Mouse (Mus musculus) spleen, adult 2 months (tissue): Measurements from ENCODE around the gene Itgae. TPM values are rescaled to one million over a fixed set of nuclear protein-coding genes. Genes with fewer than 3 reads are reported as not detected.

Experiments
- DNase-seq, 2 experiments: peaks; one replicate each; pipeline versions ENCODE4 v3.0.0 to v3.0.0-alpha.2; 2012 to 2021; ENCODE audit warnings: low spot score in 2 of 2, low read depth in 1 of 2
- H3K27ac ChIP-seq: fragments of 200-500 bp; 2 replicates; pipeline ENCODE4 v1.5.1; 2012; ENCODE audit warnings: low read length, inconsistent platforms; ENCODE audit not compliant: insufficient read depth
- H3K27me3 ChIP-seq: fragments of 200-500 bp; 2 replicates; pipeline ENCODE4 v1.6.1; 2012; ENCODE audit warnings: mild to moderate bottlenecking, moderate library complexity, low read length, inconsistent platforms; ENCODE audit not compliant: control insufficient read depth, insufficient read depth
- H3K36me3 ChIP-seq: fragments of 200-500 bp; 2 replicates; pipeline ENCODE4 v1.6.1; 2012; ENCODE audit warnings: mild to moderate bottlenecking, low read length, inconsistent platforms; ENCODE audit not compliant: control insufficient read depth, insufficient read depth
- H3K4me1 ChIP-seq: fragments of 200-500 bp; 2 replicates; pipeline ENCODE4 v1.6.1; 2011; ENCODE audit warnings: inconsistent platforms; ENCODE audit not compliant: control insufficient read depth, insufficient read depth, insufficient read length
- H3K4me3 ChIP-seq: fragments of 200-500 bp; 2 replicates; pipeline ENCODE4 v1.5.1; 2011; ENCODE audit warnings: mild to moderate bottlenecking, inconsistent platforms; ENCODE audit not compliant: insufficient read depth, insufficient read length; ENCODE audit errors: extremely low read depth
- CTCF ChIP-seq: fragments of 200-500 bp; IDR thresholded peaks from 2 replicates; pipeline ENCODE4 v1.5.1; 2011; ENCODE audit warnings: mild to moderate bottlenecking, inconsistent platforms; ENCODE audit not compliant: insufficient read depth, insufficient read length, insufficient replicate concordance; ENCODE audit errors: extremely low read depth
- POLR2A ChIP-seq: fragments of 200-500 bp; IDR thresholded peaks from 2 replicates; pipeline ENCODE4 v1.6.1; 2011; ENCODE audit warnings: low read depth, low read length, inconsistent platforms
- WGBS: fragments of 180-500 bp; shearing (Covaris S2); methylation state at CpG from one replicate; pipeline ENCODE4 v1.1.7; 2018; 5-methylcytosine and 5-hydroxymethylcytosine counted together
- polyA plus RNA-seq: library from polyadenylated mRNA; depleted of rRNA; stranded (reverse); fragments of >200 nt; gene quantifications from 2 replicates; pipeline ENCODE4 v1.2.3, GENCODE M21; 2012

Gene Itgae
- polyA plus RNA-seq, 1 experiment, result 5.1 TPM

DNA sequence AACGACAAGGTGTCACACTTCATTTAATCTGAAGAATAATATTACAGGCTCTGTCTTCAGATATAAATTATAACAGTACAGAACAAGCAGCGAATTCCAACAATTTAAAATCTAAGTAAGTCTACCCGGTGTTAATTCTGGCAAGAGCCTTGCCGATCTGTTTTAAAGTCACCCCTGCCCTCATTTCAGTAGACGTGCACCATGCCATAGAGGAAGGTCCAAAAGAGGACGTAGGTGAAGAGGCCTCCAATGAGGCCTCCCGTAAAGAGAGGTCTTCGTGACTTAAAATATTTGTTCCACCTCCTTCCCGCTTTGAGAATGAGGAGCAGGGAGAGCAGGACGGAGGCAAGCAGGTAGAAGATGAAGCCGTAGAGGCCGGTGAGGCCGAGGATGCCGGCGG lies 85.8 kb downstream of the Itgae start:
- no peak for TF ChIP-seq CTCF
- no peak for TF ChIP-seq POLR2A
- no peaks in the 10 kb centered on the region for H3K36me3 ChIP-seq
- peak overlapping the region; percentile 73 for H3K27ac ChIP-seq
- no peaks in the 10 kb centered on the region for H3K27me3 ChIP-seq
- 1% methylated on average over 15 of the region's 15 CpGs for WGBS
- no peak for DNase-seq
- H3K4me1 ChIP-seq, result peaks cover 5% of the 10 kb centered on the region
- H3K4me3 ChIP-seq, result peak overlapping the region; percentile 75

DNA sequence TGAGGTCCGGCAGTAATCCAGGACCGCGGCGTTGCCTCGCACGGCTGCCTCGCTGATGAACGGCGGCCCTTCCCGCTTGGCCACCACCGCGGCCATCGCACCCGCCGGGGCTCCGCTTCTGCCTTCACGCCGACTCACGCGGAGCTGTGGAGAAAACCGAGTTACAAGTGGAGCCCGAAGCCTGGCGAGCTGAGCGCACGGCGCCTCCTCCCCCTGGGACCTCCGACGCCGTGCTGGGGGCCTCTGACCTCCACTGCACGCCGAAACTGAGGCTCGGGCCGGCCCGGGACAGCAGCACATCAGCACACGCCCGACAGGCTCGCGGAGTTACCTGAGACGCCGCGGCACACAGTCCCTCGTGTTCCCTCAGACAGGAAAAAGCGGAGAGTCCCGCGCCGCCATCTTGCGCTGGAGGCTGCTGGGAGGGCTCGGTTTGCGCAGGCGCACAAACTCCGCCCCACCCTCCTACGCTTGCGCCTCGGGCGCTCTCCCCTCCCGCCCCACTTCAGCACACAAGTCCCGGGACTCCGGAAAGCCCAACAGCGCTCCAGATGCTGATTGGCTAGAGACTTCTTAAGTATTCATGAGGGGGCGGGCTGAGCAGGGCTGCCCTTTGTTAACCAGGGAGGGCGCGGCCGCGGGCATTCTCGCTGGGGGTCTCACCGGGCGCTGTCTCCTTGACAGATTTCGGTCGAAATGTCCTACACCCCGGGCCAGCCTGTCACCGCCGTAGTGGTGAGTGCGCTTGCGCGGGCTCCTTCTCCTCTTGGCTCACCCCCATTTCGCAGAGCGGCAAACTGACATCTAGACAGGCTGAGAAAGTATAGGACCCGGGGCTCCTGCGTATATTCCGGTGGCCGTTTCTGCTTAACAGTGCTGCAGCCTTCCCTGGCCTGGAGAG lies 86.5 kb downstream of the Itgae start, which contains the start of the genes Emc6 and Tax1bp3:
TSS of gene Emc6 (minus strand) at position 430 of the 901 bp plus-strand sequence.
TSS of gene Tax1bp3 (plus strand) at position 476 of the 901 bp plus-strand sequence.
- TF ChIP-seq CTCF, result no peak
- TF ChIP-seq POLR2A, result peak; percentile 61
- DNase-seq, result peak; percentile 95 to 96
- Histone ChIP-seq H3K27me3 (no peaks in the 10 kb centered on the region), H3K4me1 (peaks cover 5% of the 10 kb centered on the region), H3K4me3 (peak within 1 kb of the TSS; percentile 75), H3K27ac (peak within 1 kb of the TSS; percentile 73), H3K36me3 (no peaks in the 10 kb centered on the region)
- under 1% methylated on average over 81 of the region's 81 CpGs for WGBS

DNA sequence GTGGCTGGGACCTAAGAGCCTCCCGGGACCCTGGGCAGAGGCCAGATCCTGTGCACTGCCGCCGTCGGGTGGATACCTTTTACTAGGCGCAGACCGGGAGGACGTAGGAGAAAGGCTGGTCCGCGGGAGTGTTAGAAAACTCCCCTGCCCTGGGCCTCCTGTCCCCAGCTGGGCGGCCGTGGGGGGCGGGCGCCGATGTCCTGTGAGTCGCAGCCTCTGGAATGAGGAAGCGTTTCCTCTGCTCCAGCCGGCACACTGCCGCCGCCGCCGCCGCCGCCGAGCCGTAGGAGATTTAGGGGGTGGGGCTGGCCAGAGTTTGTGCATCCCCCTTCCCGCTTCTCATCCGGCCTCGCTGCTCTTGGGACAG lies 87.1 kb downstream of the Itgae start:
- Histone ChIP-seq H3K27me3 (no peaks in the 10 kb centered on the region), H3K27ac (peak overlapping the region; percentile 61), H3K4me3 (peak overlapping the region; percentile 75), H3K36me3 (no peaks in the 10 kb centered on the region), H3K4me1 (peaks cover 5% of the 10 kb centered on the region)
- peak in 1 of 2 experiments; percentile 39 for DNase-seq
- TF ChIP-seq POLR2A (no peak), CTCF (no peak)
- 0% methylated on average over 28 of the region's 28 CpGs for WGBS

GRCm38 (mm10) chr11:73177895-73178294 lies 87.5 kb downstream of the Itgae start:
- TF ChIP-seq CTCF (no peak), POLR2A (no peak)
- Histone ChIP-seq H3K4me3 (peak overlapping the region; percentile 75), H3K27ac (0 out of 2 replicates have a peak overlapping the region, but pooled peaks have one; percentile 61), H3K4me1 (peaks cover 5% of the 10 kb centered on the region), H3K36me3 (no peaks in the 10 kb centered on the region), H3K27me3 (no peaks in the 10 kb centered on the region)
- no peak for DNase-seq
- 28% methylated on average over 2 of the region's 2 CpGs for WGBS

GRCm38 (mm10) chr11:73185872-73186615 lies 95.7 kb downstream of the Itgae start:
- Histone ChIP-seq H3K27ac (no peak overlapping the region), H3K4me3 (no peak overlapping the region), H3K27me3 (no peaks in the 10 kb centered on the region), H3K4me1 (no peaks in the 10 kb centered on the region), H3K36me3 (peaks cover 4% of the 10 kb centered on the region)
- no peak for DNase-seq
- 76% methylated on average over 10 of the region's 10 CpGs for WGBS
- TF ChIP-seq CTCF, result no peak
- no peak for TF ChIP-seq POLR2A

DNA sequence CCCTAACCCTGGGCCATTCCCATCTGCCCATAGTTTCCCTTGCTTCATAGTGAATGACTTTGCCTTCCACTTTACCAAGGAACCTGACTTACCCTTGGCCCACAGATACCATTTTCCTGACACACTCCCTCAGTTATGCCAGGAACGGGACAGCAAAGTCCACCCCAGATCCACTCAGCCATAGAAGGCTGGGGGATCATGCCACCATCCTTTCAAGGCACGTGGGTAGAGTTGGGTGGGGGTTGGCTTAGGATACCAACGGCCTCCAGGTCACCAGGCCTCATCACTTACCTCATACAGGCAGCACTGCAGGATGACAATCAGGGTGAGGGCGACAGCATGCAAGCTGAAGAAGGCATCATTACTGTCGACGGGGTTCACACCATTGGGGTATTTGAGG lies 96.8 kb downstream of the Itgae start:
- Histone ChIP-seq H3K27ac (no peak overlapping the region), H3K4me3 (no peak overlapping the region), H3K4me1 (no peaks in the 10 kb centered on the region), H3K27me3 (no peaks in the 10 kb centered on the region), H3K36me3 (peaks cover 7% of the 10 kb centered on the region)
- no peak for DNase-seq
- TF ChIP-seq CTCF (no peak), POLR2A (no peak)
- WGBS, result 92% methylated on average over 6 of the region's 6 CpGs
